Mouse (Mus musculus) heart, adult 2 months (tissue): Measurements from ENCODE around the gene Inpp5e.

Source experiments
- CTCF ChIP-seq: fragments of 200-600 bp; IDR thresholded peaks from 2 replicates; pipeline ENCODE4 v1.8.1; 2022; ENCODE audit warnings: antibody characterized with exemption, mild to moderate bottlenecking, moderate library complexity
- POLR2A ChIP-seq: fragments of 200-500 bp; IDR thresholded peaks from 2 replicates; pipeline ENCODE4 v1.6.1; 2011; ENCODE audit warnings: mild to moderate bottlenecking, low read depth, low read length, control low read depth; ENCODE audit not compliant: insufficient read depth

DNA sequence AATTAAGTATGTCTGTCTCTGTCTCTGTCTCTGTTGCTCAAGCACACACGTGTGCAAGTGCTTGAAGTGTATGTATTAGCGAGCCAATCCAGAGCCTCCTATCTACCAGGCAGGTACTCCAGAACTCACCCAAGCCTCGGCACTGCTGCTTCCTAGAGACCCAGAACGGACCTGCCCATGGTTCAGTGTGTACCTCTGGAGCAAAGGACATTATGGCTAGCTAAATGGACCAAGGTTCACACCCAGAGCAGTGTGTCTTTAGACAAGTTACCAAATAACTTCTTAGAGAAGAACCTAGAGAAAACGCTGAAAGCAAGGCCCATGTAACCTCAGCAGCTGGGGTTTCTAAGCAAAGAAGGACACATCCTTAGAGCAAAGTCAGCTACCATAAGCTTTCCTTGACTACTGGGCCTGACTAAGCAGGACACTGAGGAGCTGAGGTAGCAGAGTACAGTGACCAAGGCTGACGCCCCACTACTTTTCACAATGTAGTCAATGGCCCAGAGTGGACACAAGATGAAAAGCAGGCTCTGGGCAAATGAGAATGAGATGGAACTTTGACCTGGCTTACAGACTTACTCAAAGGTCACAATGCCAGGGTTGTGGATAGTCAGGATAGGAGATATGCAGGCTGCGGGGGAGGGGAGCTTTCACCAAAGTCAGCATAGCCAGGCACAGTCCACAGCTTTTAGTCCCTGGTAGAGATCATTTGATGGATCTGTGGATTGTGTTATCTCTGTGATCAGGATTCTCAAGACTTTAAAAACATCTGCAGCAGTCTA, 26.0 kb upstream of the Inpp5e start:
- TF ChIP-seq CTCF (no peak), POLR2A (no peak)
